Mouse (Mus musculus) spleen, postnatal 36 days (tissue): ENCODE results near the gene Ptbp1.
A peak's percentile ranks its signal among the peaks of the same experiment; 100 is the strongest.

Source experiments
- DNase-seq, 2 experiments: peaks; one replicate each; pipeline ENCODE4 v3.0.0; 2022; ENCODE audit warnings: low spot score in 2 of 2, mixed read lengths in 1 of 2

The Ptbp1 gene

DNA sequence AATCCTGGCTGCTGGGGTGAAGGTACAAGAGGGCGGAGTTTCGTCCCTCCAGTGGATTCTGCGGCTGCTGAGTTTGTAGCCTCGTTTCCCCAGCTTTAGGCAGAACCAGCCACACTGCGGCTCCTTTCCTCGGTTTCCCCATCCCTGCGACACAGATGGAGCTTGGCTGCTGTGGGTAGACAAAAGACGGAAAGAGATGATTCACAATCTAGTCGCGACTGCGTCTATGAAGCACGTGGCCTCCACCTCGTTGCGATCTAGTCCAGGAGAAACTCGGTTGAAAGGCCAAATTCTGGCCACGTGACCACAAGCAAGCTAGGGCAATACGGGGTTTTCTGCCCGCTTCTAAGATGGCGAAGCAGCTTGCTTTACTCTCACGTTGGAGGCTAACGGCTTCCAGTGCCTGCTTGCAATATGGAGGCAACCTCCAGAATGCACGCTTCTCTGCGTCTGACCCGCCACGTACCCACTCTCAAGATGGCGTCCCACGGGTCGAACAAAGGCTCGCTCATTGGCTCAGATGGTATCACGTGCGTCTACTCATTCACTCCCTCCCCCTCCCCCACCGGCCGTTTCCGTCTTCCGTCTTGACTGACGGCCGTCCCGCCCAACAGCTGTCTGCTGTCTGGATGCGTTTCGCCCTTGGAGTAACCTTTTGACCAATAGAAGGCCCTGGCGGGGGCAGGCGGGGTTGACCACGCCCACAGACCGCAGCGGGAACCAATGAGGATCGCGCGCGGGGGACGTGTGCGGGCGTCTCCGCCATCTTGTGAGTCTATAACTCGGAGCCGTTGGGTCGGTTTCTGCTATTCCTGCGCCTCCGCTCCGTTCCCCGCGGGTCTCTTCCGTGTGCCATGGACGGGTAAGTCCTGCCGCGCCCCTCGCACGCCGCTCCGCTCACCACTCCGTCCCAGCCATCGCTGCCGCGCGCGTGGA lies at the start of gene Ptbp1:
TSS of gene Ptbp1 (plus strand) at position 568 of the 936 bp plus-strand sequence.
- peak; percentile 99 to 100 for DNase-seq

DNA sequence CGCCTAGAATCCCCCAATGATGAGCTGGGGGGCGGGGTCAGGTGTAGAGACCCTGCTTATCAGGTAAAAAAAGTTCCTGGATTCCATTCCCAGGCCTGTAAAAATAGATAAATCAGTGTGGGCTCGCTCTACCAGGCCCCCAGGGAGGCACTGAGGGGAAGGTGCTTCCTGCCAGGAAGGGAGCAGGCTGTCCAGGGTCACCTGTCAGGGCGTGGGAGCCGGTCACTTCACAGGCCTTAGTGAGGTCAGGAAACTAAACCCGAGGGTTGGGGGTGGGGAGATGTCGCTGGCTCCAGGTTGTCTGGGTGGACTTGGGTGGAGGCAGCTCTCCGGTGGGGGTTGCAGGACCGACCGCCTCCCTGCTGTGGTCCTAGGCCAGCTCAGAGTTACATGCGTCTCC lies 48.6 kb upstream of the Ptbp1 start:
- DNase-seq = no peak

DNA sequence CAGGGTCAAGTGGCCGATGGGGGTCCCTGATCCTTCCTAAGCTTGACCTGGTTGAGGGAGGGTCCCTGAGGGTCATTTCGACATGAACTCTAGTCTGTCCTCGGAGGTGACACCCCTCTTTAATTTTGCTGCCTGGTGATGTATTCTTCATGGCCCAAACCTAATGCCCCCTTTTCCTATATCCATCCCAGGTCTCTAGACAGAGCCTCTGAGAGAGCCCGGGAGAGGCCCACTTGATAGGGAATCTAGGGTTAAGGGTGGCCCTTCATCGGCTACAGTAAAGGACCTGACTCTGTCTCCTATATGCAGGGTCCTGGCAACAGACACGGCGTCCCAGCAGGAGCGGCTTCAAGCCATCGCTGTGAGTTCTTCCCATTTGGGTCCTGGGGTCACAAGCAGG lies 47.9 kb upstream of the Ptbp1 start:
- DNase-seq = no peak

DNA sequence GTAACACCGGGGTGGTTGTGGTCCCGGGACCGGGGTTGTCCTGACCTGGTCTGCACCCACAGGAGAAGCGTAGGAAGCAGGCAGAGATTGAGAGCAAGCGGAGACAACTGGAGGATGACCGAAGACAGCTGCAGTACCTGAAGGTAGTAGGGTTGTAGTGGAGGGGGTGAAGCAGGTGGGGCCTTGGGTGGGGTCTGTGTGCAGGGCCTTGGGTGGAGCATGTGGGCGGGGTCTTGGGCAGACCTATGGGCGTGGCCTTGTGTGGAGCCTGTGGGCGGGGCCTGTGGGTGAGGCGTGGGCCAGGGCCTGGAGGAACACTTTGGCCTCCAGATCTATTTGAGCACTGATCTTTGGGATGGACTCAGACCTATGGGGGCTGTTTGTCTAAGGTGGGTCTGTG lies 47.3 kb upstream of the Ptbp1 start:
- no peak for DNase-seq

DNA sequence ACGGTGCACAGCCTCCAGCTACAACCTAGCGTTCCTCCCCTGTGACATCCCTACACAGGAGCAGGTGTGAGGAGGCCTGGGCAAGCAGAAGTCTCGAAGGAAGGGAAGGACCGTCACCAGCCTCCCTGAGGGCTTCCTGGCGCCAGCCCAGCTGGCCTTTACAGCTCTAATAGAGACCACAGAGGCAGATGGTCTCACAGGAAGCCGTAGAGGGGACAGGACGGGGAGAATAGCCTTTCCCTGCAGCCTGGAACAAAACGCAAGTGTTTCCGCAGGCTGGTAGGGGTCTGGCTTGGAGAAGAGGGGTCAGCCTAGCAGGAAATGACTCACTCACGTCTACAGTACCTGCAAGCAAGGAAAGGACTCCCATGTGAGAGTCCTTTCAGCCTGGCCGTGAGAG lies 46.4 kb upstream of the Ptbp1 start:
- no peak for DNase-seq

DNA sequence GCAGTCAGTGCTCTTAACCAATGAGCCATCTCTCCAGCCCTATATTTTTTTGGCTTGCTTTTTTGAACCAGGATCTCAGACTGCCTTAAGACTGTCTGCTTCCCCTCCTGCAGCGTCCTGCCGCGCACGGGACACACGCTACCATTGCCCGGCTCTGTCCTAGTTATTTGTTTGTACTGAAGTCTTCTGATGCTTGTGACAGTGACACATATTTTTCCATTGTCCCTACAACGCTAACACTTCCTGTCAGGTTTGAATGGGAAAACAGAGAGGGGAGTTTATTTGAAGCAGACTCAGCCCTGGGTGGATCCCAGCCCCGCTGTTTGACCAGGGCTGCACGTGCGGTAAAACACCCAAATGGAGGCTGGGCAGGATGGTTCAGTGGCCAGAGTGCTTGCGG lies 45.5 kb upstream of the Ptbp1 start:
- DNase-seq = no peak

DNA sequence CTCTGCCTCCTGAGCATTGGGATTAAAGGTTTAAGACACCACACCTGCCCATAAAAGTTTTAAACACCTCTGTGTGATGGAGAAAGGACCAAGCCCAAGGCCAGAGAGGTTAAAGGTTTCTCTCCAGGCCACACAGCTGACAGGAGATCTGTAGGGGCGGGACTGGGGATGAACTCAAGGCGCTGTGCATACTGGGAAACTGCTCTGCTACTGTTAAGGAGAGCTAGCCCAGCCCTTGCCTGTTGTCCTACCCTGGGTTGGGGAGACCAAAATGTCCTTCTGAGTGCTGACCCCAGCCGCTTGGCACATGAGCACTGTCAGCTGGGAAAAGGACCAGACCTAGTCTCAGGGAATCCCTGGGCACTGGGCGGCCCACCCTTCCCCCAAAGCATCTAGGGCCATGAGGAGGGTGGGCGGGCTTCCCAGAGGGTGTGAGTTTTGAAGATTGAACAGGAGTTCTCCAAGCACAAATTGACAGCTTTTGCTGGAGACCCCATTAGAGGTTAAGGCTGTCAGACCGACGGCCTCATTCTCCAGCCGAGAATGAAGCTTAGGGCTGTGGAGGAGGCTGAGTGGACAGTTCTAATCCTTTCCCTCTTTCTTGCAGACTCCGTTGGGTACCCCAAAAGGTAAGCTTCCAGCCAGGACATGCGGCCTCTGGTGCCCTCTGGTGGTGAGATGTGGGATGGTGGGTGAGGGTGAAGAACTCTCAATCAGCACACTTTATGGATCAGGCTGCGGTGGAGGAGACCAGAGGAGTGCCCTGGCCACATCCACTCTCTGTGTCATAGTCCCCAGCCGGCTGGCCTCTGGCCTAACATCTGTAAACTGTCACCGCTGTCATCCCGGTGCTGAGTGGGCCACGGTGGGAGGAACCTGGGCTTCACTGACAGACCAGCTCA lies 42.2 kb upstream of the Ptbp1 start:
- peak; percentile 62 to 76 for DNase-seq

DNA sequence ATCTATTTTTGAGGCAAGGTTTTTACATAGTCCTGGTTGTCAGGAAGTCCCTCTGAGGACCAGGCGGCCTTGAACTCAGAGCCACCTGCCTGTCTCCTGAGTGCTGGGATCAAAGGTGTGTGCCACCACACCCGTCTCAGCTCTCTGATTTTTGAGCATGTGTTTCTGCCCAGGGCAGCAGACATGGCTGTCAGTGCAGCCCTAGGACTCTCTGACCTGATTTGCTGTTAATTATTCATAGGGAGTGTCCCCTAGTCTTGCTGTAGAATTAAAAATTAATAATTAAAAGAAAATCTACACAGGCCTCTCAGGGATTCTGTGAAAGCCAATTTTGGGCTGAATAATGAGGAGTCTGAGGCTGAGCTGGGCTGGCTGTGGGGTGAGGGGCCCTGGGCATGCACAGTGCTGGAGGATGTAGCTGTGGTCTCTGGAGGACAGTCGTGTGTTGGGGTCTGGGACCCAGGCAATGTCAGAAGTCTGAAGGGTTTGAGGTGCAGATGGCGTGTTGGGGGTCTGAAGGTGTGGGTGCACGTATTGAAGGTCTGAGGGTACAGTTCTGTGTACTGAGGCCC lies 39.9 kb upstream of the Ptbp1 start:
- no peak for DNase-seq

GRCm38 (mm10) chr10:79815671-79816494 lies 38.3 kb upstream of the Ptbp1 start:
- DNase-seq = no peak

- no peak for DNase-seq
These were observed 37.1 kb upstream of the Ptbp1 start for GRCm38 (mm10) chr10:79817111-79817510.

DNA sequence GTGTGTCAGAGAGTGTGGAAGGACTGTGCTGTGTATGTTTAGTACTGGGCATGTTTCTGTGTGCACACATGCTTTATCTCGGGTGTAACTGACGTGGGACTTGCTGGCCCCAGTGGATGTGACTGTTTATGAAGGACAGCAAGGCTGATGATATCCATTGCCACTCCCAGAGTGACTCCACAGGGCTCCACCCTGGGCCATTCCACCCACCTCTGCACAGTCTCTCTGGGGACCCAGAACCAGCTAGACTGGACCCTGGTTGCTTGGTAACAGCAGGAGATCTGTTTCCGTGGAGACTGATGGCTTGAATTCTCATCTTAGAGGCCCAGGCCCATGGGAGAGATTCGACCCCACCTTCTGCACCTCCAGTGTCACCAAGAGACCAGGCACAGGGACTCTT lies 36.0 kb upstream of the Ptbp1 start:
- DNase-seq = no peak

DNA sequence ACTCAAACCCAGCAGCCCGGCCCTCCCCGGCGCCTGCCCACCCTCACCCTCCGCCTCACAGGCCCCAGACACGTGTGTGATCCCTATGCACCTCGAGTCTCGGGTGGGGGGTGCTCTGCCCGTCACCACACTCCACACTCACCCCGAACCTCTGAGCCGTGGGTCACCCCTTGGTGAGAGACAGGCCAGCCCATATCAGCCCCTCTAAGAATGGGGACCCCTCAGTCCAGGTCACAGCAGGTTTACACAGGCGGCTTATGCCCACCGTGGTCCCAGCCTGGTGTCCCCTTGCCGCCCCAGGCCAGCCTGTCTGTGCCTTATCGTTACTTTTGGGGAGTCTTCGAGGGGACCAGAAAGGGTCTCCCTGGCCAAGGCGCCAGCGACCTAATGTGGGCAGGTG lies 34.6 kb upstream of the Ptbp1 start:
- no peak for DNase-seq

DNA sequence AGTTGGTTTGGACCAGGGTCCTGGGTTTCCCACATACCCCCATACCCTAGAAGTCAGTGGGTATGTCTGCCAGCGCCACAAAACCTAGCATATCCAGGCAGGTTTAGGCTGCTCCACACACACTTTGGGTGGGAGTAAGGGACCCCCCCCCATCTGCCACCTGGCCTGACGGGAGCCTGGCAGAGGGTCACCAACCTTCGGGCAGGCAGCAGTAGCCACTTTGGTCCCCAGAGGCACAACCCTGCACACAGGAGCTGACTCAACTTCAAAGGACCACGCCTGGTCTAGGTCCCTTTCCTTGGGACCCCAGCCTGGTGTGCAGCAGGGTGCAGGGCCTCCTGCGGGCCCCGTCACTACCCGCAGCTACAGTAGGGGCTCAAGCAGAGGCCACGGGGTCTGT lies 34.0 kb upstream of the Ptbp1 start:
- no peak for DNase-seq

GRCm38 (mm10) chr10:79820782-79821181 lies 33.4 kb upstream of the Ptbp1 start, which contains the start of gene Misp:
Gene Misp, plus strand, starts transcription at chr10:79820989.
- DNase-seq = no peak

DNA sequence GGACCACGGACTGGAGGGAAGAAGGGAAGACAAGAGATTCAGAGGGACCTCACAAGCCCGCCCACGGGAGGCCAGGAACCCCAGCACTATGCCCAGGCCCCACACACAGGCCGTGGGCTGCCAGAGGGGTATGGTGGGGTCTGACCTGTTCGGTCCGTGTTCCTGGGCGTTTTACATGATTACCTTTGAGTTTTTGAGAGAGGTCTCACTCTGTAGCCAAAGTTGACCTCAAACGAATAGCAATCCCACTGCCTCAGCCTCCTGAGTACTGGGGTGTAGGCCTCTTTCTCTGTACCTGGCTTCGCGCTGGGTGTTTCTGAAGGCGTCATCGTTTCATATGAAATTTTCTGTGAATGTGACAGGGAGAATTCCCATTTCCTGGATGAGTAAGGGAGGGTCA lies 32.5 kb upstream of the Ptbp1 start:
- DNase-seq = no peak

GRCm38 (mm10) chr10:79822372-79822771 lies 31.9 kb upstream of the Ptbp1 start:
- DNase-seq = no peak

- no peak for DNase-seq
These were observed 31.2 kb upstream of the Ptbp1 start for GRCm38 (mm10) chr10:79823011-79823410.

- DNase-seq = no peak
These were observed 29.8 kb upstream of the Ptbp1 start for GRCm38 (mm10) chr10:79824413-79824812.

DNA sequence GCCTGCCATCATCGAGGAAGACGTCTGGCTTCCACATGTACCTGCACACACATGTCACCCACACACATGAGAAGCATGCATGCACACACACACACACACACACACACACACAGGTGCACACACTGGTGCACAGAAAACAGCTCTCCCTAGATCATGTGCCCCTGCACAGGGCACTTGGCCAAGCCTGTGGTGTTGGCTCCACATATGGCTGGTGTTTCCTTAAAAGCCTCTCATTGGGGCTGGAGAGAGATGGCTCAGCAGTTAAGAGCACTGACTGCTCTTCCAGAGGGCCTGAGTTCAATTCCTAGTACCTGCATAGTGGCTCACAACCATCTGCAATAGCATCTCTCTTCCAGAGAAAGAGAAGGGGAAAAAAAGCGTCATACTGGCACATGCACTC lies 22.6 kb upstream of the Ptbp1 start:
- no peak for DNase-seq

DNA sequence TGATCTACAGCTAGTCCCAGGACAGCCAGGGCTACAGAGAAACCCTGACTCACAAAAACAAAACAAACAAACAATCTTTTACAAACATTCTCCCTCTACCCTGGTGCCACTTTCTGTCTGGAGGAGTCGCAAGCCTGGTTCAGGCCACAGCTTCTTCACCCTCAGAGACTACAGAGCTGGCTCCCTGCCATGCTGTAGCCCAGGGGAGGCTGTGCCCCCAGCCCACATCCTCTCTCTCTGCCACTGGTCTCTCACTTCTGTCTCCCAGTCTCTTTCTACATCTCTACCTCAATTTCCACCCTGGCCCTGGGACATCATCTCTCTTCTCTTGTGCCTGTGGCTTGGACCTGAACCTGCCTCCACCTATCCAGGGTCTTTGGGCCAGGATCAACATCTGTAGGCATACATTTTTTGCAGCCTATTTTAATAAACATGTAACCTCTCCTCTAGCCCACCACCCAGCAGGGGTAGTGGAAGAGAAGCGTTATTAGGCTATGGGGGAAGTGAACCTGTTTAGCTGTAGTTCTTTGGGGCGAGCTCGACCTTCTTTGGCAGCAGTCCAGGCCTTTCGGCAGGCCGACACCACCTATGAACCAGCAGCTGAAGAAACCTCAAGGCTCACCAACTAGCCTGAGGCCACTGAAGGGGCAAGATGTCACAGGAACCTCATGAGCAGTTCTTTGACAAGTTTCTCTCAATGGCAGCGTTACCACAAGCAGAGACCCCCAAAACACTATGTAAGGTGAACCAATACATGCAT lies 22.0 kb upstream of the Ptbp1 start:
- DNase-seq = peak in 1 of 2 experiments; percentile 22

DNA sequence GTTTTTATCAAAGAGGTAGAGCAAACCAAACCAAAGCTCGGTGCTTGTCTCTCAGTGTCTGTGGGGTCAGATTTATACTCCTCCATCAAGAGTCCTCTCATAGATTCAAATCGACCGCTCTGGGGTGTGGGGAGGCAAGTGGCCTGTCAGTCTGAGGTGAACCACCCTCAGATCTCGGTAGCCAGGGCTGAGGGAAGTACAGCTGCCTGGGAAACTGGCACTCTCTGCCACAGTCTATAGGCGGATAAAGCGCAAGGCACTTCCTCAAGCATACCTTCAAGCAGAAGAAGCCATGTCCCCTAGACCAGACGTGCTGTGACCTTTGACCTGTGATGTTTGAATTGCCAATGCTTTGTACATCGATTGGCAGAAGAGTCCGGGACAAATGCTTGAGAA lies 21.4 kb upstream of the Ptbp1 start:
- no peak for DNase-seq
